Mouse (Mus musculus): ENCODE measurements around the gene Immp2l. TPM values are rescaled to one million over a fixed set of nuclear protein-coding genes. Genes with fewer than 3 reads are reported as not detected.
"Not testable (repeated sequence)": the region's sequence is repeated elsewhere in the genome, so short reads cannot be mapped to it uniquely, and the experiment has no call there.

Immp2l gene
- total RNA-seq, 2 experiments from 2014 or later: 3.7 to 6.4 TPM

DNA sequence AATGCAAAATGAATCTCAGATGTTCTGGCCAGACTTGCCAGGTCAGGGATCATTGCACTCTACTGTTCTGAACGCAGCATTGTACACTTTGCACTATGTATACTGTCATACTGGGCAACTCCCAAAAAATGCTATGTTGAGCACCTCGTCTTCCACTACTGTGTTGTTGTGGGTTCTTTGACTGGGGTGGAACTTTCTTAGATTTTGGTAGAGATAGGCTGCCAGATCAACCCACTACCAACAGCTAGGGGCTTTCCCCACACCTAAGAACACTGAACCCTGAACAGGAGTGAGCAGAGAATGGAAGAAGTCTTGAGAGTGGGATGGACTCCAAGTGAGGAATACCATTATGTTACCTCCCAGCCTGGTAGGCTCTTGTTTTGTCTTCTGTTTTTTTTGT is 623.8 kb downstream of the Immp2l start:
- no peak for DNase-seq (ENCODE audit: low spot score in 2 of 2)

DNA sequence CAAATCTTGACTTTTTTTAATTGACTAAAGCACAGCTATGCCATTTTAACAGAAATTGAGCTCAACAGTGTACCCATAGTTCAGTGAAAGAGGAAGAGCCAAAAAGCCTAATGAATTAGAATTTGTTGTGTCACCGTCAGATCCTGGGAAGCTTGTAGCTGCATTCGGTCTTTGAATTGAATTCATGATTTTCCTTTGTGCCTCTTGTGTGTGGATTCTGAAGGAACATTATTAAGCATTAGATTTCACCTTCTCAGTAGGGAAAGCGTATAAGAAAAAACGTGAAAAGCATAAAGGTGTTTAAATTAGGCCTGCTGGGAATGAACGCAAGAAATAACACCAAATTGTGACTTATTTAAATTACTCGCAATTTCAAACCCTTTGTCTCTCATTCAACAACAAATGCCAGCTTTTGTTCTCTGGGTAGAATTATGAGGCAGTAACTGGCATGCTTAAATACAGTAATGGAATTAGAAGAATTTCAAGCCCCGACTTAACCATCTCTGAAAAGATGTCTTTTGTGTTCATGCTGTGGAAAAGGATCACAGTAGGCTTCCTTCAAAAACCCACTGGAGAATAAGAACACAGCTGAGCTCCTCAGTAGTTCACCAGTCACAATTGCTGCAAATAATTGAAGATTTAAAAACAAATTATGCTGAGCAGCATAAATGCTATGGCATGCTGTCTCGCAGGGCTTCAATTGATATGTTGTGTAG is 626.1 kb downstream of the Immp2l start:
- no peak for DNase-seq (ENCODE audit: low spot score in 2 of 2)

- DNase-seq (ENCODE audit: low spot score in 2 of 2): no peak
Measured at GRCm38 (mm10) chr12:41668280-41668679, 644.4 kb downstream of the Immp2l start.

DNA sequence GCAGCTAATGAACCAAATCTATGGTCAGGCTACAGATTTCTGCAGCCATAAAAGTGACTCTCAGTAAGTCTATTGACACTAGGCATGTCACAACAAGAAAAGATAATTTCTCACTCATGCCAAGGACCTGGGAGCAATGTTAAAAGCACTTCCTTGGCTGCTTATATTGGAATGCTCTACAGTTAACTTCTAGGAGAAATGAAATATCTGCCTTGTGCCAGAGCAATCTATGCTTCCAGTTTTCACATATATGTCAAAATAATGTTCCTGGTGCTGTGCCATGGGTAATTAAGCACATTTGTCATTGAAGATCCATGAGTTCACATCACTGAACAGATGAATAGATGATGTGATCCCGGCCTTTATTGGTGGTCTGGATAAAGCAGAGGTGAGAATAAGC is 645.6 kb downstream of the Immp2l start:
- DNase-seq (ENCODE audit: low spot score in 2 of 2): no peak

DNA sequence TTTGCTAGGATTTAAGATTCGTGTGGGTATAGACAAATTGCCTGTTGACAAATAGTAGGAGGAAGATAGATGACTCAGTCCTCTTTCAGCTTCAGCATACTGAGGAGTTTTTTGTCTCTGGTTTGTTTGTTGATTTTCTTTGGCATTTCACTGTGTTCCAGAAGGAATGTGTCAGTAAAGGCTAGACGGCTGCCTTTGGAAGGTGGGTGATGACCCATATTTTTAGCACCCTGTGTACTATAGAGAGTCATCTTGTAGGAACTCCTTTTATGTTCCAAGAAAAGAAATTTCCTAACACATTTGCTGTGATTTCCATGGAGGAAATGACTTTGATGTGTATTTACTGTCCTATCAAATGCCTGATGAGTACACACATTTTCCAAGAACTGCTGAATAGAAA is 651.0 kb downstream of the Immp2l start:
- no peak for DNase-seq (ENCODE audit: low spot score in 2 of 2)

DNA sequence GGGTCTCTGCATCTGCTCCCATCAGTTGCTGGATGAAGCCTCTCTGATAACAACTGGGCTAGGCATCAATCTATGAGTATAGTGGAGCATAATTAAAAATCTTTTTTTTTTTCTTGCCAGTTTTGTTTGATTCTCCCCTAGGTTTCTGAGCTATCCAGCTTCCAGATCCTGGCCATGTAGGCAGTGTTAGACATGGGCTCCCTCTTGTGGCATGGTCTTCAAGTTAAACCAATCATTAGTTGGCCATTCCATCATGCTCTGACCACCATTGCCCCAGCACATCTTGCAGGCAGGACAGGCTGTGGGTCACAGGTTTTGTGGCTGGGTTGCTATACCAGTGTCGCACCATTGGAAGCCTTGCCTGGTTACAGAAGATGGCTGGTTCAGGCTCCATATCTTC is 656.3 kb downstream of the Immp2l start:
- DNase-seq (ENCODE audit: low spot score in 2 of 2): peak; percentile 7 to 14

GRCm38 (mm10) chr12:41682141-41682540 is 658.3 kb downstream of the Immp2l start:
- no peak for DNase-seq (ENCODE audit: low spot score in 2 of 2)

DNA sequence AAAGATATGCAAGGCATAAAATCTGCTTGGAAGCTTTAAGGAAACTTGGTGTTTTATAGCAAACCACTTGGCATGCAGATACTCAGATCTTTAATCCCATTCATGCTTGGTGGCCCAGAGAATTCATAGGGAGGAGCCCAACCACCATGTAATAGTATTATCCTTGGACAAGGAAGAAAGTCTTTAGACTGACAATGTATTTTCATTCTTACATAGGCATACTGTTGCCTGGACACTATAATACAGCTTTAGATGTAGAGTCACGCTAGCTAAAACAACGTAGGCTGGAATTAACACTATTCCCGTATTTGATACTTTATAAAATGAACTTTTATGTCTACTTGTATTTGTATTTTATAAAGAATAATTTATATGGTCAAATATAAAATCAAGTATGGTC is 665.9 kb downstream of the Immp2l start:
- no peak for DNase-seq (ENCODE audit: low spot score in 2 of 2)

GRCm38 (mm10) chr12:41710608-41711007 is 686.7 kb downstream of the Immp2l start:
- no peak for DNase-seq (ENCODE audit: low spot score in 2 of 2)

DNA sequence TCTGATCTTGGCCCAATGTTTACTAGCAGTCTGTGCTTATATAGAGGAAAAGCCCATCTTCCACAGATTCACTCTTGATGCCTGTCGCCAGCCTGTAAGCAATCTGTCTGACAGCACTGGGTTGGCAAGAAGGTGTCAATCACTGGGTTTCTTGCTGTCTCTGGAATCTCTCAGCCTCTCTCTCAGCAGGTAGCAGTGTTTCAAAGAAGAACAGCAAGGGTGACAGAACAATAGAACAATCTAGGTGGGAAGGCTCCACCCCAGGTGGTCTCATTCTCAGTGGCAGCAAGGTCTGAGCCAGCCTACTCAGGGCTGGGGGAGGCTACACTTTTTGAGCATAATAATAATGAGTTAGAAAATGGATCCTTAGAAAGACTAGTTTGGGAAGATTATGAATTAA is 693.1 kb downstream of the Immp2l start:
- DNase-seq (ENCODE audit: low spot score in 2 of 2): no peak

- no peak for DNase-seq (ENCODE audit: low spot score in 2 of 2)
Measured at GRCm38 (mm10) chr12:41724585-41724984, 700.7 kb downstream of the Immp2l start.

DNA sequence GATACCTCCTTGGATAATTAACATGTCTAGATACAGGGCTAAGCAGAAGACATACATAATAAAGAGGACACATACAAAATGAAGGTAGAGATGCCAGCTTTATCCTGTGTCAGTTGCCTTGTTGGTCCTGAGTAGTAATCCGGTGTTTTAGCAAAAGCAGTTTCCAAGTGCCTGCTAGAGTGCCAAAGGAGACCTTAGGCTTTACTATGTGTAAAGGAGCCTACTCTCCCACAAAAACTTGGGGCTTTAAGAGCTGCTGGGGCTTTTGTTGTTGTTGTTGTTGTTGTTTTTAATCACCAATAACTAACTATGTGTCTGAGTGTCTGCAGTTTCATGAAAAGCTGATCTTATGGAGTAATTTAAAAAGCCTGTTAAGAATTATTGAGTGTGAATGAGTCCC is 702.8 kb downstream of the Immp2l start:
- DNase-seq (ENCODE audit: low spot score in 2 of 2): no peak

- DNase-seq (ENCODE audit: low spot score in 2 of 2): peak in 1 of 2 experiments; percentile 29
Measured at GRCm38 (mm10) chr12:41727221-41727620, 703.3 kb downstream of the Immp2l start.

- DNase-seq (ENCODE audit: low spot score in 2 of 2): no peak
Measured at GRCm38 (mm10) chr12:41727764-41728338, 704.0 kb downstream of the Immp2l start.

DNA sequence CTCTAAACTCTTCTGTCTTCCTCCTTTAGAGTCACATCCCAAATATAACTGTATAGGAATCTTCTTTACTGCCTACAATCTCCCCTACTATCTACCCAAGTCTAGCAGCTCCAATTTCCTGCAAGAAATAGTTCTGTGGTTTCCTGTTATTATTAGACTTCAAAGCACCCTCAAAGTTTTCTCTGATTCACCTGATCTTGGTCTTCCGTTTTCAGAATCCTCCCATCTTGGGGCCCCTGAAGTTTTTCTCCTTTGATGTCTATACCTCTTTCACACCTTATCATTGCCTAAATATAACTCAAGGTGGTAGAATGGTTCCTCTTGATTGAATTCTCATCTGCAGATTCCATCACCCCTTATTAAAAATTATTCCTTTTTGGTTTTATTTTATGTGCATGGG is 704.6 kb downstream of the Immp2l start:
- no peak for DNase-seq (ENCODE audit: low spot score in 2 of 2)

GRCm38 (mm10) chr12:41729780-41730179 is 705.9 kb downstream of the Immp2l start:
- DNase-seq (ENCODE audit: low spot score in 2 of 2): no peak

DNA sequence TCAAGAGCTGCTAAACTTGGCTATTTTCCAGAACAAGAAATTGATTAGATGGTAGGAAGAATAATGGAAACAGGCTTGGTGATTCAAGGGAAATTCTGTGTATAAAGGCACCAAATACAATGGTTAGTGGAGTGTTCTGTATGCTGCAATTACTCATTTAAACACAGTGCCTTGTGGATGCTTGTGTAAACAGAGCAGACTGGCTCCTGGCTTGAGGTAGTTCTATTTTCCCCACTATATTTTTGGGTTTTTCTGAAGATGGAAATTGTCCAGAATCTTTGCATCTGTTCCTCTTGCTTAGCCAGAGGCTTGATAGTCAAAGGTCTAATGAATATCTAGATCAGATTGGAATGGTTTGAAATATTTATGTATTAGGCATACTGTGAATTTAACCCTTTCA is 709.3 kb downstream of the Immp2l start:
- peak in 1 of 2 experiments; percentile 16 for DNase-seq (ENCODE audit: low spot score in 2 of 2)

GRCm38 (mm10) chr12:41742887-41743286 is 719.0 kb downstream of the Immp2l start:
- peak in 1 of 2 experiments; percentile 3 for DNase-seq (ENCODE audit: low spot score in 2 of 2)

DNA sequence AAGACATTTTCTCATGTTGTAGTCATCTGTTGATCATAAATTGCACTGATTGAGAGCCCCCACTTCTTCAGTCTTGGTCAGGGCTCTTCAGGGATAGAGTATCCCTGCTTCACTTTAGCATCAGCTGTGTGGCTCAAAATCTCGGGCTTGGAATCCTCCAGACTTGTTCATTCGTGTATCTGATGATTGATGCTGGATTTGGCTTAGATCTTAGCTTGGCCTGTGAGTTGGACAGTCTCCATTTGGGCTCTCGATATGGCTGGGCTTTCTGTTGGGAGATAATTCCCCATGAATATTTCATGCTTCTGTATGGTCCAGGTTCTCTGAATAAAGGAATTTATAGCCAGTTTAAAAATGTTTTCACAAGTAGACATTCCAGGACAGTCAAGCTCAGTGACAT is 739.5 kb downstream of the Immp2l start:
- DNase-seq (ENCODE audit: low spot score in 2 of 2): peak in 1 of 2 experiments; percentile 49

DNA sequence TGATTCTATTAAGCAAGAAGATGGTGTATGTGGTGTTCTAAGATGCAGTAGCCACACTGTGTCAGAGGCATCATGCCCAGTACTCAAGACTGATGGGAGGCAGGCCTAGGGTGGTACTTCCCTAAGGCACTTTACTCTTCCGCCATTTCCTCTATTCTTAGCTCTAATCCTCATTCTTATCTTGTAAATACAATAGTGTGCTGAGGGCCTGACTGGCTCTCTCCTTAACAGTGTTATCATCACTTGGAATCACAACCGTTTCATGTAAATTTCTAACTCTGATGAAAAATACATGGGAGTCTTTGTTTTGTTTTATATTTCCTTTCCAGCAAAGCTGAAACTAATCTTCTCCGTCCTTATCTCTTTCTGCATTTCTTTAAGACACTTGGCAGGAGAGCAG is 750.1 kb downstream of the Immp2l start:
- DNase-seq (ENCODE audit: low spot score in 2 of 2): no peak

GRCm38 (mm10) chr12:41774623-41775323 is 750.9 kb downstream of the Immp2l start:
- peak in 1 of 2 experiments; percentile 32 for DNase-seq (ENCODE audit: low spot score in 2 of 2)

DNA sequence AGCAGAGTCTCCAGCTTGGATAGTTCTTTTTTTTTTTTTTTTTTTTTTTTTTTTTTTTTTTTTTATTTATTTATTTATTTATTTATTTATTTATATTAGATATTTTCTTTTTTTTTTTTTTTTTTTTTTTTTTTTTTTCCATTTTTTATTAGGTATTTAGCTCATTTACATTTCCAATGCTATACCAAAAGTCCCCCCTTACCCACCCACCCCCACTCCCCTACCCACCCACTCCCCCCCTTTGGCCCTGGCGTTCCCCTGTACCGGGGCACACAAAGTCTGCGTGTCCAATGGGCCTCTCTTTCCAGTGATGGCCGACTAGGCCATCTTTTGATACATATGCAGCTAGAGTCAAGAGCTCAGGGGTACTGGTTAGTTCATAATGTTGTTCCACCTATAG is 753.9 kb downstream of the Immp2l start:
- not testable (repeated sequence) for DNase-seq (ENCODE audit: low spot score in 2 of 2)

All from layer of hippocampus, postnatal 14 days (tissue).